Mouse (Mus musculus): ENCODE measurements around the gene Cenpl.

Gene Cenpl

DNA sequence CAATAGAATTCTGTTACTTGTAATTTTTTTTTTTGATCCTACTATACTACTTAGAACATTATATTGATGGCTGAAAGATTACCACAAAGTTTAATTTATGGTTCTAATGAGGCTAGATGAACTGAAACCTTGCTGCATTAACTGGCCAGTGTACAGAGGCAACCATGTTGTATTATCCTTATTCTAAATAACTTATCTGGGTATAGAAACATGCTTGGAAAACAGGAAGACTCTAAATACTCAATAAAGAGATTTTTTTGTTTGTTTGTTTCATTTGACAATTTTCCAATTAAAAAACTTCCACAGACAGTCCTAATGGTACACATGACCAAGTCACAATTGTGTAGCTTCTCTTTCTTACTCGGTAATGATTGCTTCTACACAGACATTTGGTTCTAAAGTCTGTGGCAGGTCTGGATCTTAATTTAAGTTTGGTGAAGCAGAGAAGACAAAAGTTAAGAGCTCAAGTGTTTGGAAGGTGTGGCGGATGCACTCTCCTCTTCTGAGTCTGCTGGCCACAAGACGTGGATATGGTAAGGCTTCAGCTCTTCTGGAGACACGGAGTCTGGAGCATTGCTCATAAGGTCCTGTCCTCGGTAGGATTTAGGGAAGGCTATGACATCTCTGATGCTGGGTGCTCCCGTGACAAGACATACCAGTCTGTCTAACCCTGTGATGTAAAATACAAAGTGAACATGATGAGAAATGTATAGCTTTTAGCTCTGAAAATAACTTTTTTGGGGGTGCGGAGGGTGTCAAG is 29.1 kb upstream of the Cenpl start:
- DNase-seq (ENCODE audit: extremely low read depth, low read depth): peak; percentile 24

DNA sequence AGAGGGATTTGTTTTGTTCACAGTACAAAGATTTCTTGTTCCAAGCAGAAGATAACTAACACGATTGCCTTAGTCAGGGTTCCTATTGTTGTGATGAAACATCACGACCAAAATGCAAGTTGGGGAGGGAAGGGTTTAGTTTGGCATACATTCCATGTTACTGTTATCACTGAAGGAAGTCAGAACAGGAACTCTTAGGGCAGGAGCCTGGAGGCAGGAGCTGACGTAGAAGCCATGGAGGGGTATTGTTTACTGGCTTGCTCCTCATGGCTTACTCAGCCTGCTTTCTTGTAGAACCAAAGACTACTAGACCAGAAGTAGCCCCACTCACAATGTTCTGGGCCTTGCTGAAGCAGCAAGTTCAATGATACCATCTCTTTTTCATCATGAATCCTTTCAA is 23.5 kb upstream of the Cenpl start:
- DNase-seq (ENCODE audit: extremely low read depth, low read depth): no peak

DNA sequence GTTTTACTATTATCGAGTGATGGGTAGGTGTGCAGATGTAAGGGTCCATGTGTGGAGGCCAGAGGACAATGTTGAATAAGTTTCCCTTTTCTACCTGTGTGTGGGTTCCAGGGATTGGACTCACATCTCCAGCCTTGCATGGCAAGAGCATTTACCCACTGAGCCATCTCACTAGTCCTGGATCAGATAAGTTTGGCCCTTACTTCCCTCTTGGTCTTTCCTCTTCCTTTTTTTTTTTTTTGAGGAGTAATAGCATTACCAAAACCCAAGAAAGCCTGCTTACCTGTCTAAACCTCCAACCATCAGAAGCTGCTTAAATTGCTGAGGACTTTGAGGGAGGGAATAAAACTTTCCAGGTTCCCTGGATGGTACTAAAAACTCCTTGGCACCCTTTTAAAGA is 13.3 kb upstream of the Cenpl start:
- DNase-seq (ENCODE audit: extremely low read depth, low read depth): peak; percentile 24

DNA sequence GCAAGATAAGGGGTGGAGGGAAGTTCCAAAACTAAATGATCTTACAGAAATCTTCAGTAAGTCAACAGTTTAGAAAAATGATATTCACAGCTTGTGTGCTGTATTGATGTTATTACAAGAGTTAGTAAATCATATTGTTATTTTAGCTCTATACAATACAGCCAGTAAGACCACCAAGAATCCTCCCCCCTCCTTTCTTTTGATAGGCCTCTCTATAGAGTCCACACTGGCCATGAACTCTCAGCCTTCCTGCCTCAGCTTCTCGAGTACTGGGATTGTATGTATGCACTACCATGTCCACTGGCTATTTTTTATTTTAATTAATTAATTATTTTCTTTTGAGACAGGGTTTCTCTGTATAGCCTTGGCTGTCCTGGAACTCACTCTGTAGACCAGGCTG is 7.2 kb upstream of the Cenpl start:
- DNase-seq (ENCODE audit: extremely low read depth, low read depth): no peak

GRCm38 (mm10) chr1:161071272-161071620 is 733 bp downstream of the Cenpl start:
- DNase-seq (ENCODE audit: extremely low read depth, low read depth): peak; percentile 37

GRCm38 (mm10) chr1:161076238-161076637 is 5.7 kb downstream of the Cenpl start:
- no peak for DNase-seq (ENCODE audit: extremely low read depth, low read depth)

DNA sequence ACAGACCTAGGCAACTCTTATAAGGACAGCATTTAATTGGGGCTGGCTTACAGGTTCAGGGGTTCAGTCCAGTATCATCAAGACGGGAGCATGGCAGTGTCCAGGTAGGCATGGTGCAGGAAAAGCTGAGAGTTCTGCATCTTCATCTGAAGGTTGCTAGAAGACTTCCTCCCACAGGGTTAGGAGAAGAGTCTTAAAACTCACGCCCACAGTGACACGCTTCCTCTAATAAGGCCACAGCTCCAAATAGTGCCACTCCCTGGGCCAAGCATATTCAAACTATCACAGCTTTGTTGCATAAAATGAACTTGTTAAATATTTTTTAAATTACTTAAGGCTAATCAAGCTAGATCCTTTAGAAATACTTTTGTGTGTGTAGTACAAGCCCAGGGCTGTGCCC is 6.7 kb downstream of the Cenpl start:
- no peak for DNase-seq (ENCODE audit: extremely low read depth, low read depth)

- DNase-seq (ENCODE audit: extremely low read depth, low read depth): no peak
Measured at GRCm38 (mm10) chr1:161099721-161100405, 29.4 kb downstream of the Cenpl start.

- DNase-seq (ENCODE audit: extremely low read depth, low read depth): no peak
Measured at GRCm38 (mm10) chr1:161103842-161104241, 33.3 kb downstream of the Cenpl start.

- DNase-seq (ENCODE audit: extremely low read depth, low read depth): no peak
Measured at GRCm38 (mm10) chr1:161109216-161109615, 38.7 kb downstream of the Cenpl start.

GRCm38 (mm10) chr1:161114591-161114990 is 44.1 kb downstream of the Cenpl start:
- no peak for DNase-seq (ENCODE audit: extremely low read depth, low read depth)

- no peak for DNase-seq (ENCODE audit: extremely low read depth, low read depth)
Measured at GRCm38 (mm10) chr1:161122661-161123418, 52.3 kb downstream of the Cenpl start.

GRCm38 (mm10) chr1:161126461-161126860 is 55.9 kb downstream of the Cenpl start:
- DNase-seq (ENCODE audit: extremely low read depth, low read depth): no peak

DNA sequence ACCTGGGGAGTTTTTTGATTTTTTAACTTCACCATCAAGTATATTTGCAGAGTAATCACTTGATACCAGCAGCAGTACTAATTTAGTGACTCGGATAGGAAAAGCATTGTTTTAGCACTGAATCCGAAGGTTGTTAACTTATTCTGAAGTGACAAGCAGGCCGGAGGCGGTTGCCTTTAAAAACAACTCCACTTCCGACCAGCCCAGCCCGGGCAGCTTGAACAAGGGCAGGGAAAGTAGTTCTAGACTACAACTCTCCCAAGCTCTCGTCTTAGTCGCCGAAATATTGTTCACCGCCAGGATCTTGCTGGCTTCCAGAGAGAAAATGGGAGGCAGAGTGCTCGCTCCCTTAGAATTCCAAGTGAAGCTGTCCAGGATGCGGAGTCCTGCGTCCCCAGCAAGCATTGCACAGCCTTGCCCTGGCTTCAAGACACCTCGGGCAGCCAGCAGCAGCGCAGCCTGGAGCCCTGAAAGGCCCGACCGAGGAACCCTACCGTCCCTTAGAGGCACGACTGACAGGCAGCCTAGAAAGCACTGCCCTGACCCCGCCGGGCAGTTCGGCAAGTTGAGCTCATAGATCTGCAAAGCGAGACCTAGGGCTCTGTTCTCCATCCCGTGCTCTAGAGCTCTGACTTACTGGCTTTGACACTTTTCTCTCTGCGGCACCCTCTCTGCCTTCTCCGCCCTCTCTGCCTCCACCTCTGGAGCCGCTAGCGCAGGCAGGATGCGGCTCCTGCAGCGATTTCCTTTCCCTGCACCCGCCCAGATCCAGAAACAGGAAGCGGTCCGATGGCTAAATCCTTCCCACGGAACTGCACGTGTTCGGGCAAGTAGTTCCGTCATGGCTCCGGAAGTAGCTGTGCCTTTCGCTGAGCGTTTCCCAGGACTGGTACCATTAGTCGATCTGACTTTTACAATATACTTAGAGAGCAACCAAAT is 60.5 kb downstream of the Cenpl start, which contains the start of gene Klhl20:
Klhl20 (minus strand) TSS at position 786 of the 939 bp plus-strand sequence.
- DNase-seq (ENCODE audit: extremely low read depth, low read depth): peak; percentile 93

Data from MEL-GATA-1-ER (cell line).